Comparison of ENCODE assay signal across 12 mouse cellular contexts in the genomic region with DNA sequence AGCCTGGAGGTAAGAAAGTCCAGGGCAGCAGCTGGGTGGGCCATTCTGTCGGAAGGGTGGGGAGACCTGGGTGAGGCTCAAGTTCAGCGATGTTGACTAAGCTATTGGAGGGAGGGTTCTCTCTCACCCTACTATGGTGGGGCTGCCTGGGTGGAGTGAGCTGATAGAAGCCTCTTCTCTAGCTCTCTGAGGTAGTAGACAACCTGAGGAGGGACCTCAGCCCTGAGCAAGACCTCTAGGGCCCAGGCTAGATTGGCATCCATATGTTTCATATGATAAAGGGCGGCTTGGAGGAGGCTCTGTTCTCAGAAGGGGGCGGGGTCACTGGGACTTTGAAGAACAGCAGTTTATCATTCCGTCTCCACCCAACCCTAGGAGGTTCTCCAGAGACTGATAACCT. TPM values are rescaled to one million over a fixed set of nuclear protein-coding genes. Genes with fewer than 3 reads are reported as not detected.
"Had no signal": no experiment of that assay in that cellular context is flagged by ENCODE, and none has a peak within 500 bp of the region (broad histone marks: within the 10 kb centered on the region; RNA-seq: fewer than 3 reads in every experiment).

No protein-coding gene starts in this region.

RNA-seq across cellular contexts. Expression of gene Gm27179, which starts 27.8 kb away (rescaled TPM):
- total RNA-seq: hindbrain, postnatal 0 days; layer of hippocampus, adult 18-20 months; layer of hippocampus, postnatal 36 days; left cerebral cortex, adult 8-10 months; left cerebral cortex, postnatal 25 days; midbrain, postnatal 0 days had no signal
- polyA plus RNA-seq: hindbrain, postnatal 0 days; intestine, embryonic 14.5 days; kidney, postnatal 0 days; limb, embryonic 11.5 days; midbrain, embryonic 13.5 days; midbrain, postnatal 0 days; neural tube, embryonic 14.5 days; urinary bladder, adult 2 months had no signal

RNA-seq across cellular contexts. Expression of gene Gm16867, which starts 37.0 kb away (rescaled TPM):
- total RNA-seq: hindbrain, postnatal 0 days; midbrain, postnatal 0 days had no signal
- polyA plus RNA-seq: hindbrain, postnatal 0 days; intestine, embryonic 14.5 days; limb, embryonic 11.5 days; midbrain, embryonic 13.5 days; midbrain, postnatal 0 days; neural tube, embryonic 14.5 days; urinary bladder, adult 2 months had no signal
